Mouse (Mus musculus) testis, adult 2 months (tissue): ENCODE results near the gene Zcchc2.

Experiments used
- CTCF ChIP-seq: fragments of 200-500 bp; IDR thresholded peaks from 2 replicates; pipeline ENCODE4 v1.5.1; 2012; ENCODE audit warnings: low read depth, mild to moderate bottlenecking, inconsistent platforms, low read length, moderate library complexity; ENCODE audit not compliant: control insufficient read depth, insufficient read depth, insufficient replicate concordance
- POLR2A ChIP-seq: fragments of 200-500 bp; IDR thresholded peaks from 2 replicates; pipeline ENCODE4 v1.6.1; 2012; ENCODE audit warnings: low read depth, mild to moderate bottlenecking, inconsistent platforms, low read length, moderate library complexity; ENCODE audit not compliant: control insufficient read depth

DNA sequence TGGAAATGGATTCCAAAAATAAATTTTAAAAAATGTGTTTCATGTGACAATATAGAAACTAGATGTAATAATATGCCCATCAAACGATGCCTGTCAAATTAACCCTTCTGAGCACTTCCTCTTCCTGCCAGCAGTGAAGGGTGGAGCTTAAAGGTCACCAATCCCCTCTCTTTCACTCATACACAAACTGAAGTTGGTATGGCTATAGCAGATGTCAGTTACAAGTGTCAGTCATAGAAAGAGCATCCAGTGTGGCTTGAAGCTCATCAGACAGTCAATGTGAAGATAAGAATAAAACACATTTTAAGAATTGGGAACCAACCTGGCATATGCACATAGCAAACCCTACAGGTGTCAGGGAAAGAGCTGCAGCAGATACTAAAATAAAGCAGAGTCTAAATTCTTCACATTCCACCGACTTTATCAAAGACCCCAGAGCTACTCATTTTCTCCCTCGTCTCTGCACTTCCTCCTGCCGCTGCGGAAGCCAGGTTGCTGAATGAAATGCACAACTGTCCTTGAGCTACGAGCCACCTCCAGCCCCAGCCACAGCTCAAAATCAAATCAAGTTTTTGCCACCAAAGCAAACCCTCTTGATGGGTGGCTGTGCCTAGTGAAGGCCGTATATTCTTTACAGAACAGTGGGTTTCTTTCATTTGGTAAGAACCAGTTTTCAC, 79.8 kb downstream of the Zcchc2 start:
- no peak for TF ChIP-seq POLR2A
- TF ChIP-seq CTCF, result no peak
